Mouse (Mus musculus): Measurements from ENCODE around the gene Nrros.

The Nrros gene

DNA sequence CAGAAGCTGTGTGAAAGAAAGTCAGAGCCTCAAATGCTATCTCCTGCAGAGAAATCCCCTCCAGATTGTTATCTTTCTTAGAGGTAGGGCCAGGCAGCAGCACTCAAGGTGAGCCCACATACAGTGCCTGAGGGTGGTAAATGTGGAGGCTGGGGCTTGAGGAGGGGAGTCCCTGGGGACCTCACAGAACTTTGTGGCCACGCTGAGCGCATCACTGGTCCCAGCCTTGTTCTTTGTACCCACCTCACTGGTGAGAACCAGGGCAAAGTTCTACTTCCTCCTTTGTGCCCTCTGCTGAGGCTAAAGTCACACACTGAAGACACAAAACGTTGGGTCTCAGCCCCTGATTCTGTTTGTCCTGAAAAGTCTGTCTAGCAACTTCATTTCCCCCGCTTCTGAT is 2.0 kb downstream of the Nrros start:
- peak; percentile 93 for DNase-seq (ENCODE audit: low spot score in 2 of 2)

DNA sequence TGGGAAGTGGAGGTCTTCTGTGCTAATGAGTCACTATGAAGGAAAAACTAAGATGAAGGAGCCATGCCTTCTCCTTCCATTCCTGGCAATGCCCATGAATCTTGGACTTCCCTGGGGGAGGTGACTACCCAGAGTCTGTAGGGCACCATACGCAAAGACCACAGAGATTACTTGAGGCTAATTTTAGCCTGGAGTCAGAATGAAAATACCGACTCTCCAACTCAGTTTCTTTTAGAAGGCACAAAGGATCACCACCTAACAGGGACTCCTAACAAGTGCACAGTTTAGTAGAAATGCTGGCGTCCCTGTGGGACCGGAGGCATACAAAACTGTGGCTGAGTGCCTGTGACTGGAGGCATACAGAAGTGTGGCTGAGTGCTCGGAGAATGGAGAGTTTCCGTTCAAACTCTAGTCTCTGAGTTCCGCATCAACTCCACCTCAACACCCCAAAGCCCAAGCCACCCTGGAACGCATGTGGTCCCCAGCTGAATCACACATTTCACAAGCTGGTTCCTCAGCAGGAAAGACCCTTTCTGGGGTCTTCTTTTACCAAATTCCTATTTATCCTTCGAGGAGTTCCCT is 4.6 kb downstream of the Nrros start:
- peak; percentile 45 to 50 for DNase-seq (ENCODE audit: low spot score in 2 of 2)

DNA sequence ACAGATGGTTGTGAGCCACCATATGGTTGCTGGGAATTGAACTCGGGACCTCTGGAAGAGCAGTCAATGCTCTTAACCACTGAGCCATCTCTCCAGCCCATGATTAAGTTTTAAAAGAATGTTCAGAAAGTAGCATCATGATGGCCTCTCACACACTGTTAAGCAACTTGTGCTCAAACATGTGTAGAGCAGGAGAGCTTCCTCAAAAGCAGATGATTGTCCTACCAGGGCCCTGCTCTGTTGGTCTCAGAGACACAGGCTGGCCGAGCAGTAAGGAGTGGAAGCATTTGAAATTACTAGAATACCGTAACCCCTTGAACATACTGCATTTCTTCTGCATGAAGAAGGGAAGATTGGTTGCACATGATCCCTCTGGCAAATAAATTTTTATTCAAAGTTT is 6.4 kb downstream of the Nrros start:
- DNase-seq (ENCODE audit: low spot score in 2 of 2), result no peak

DNA sequence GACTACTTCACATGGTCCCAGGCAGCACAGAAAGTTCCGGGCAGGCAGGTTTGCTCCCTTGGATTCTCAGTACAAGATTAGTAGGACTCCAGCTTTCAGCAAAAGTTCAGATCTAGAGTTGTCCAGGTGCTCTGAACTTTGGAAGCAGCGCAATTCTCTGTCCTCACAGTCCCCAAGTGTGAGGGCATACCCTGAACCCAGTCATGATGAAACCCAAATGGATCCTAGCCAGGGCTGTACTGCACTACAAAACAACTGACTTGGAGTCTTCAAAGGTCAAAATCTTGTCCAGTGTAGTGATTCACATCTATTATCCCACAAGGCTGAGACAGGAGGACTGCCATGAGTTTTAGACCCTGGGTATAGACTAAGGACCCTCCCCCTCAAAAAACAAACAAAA is 8.0 kb downstream of the Nrros start:
- no peak for DNase-seq (ENCODE audit: low spot score in 2 of 2)

DNA sequence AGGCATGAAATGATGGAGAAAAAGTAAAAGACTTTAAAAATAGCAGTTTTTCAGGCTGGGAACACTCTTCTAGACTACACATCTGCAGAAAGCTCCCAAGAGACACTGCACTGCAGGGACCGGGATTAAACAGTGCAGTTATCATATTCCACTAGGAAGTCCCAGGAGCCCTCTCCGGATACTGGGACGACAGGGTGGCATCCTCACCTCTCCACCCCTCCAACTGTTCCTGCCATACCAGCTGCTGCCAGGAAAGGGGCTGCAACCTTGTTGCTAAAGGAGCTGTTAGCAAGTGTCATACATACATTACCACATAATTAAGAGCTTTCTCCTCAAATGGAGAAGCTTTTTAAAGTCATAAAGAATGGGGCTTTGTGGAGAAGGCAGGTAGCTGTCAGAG is 8.7 kb downstream of the Nrros start:
- DNase-seq (ENCODE audit: low spot score in 2 of 2), result no peak

DNA sequence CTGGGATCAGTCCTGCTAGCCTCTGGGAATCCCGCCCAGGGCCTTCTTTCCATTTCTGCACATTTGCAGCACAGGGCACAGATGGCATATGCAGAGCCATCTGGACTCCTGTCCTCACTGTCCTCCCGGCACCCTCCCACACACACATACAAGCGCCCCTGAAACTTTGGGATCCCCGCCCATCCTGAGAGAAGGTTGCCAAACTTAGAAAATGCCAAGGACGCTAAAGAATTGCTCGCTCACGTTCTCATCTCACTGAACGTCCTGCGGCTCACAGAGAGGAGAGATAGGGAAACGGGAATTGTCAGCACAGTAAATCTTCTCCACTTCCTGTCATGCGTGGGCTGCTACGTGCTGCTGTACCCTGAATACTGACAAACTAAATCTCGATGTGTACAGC is 11.0 kb downstream of the Nrros start:
- no peak for DNase-seq (ENCODE audit: low spot score in 2 of 2)

DNA sequence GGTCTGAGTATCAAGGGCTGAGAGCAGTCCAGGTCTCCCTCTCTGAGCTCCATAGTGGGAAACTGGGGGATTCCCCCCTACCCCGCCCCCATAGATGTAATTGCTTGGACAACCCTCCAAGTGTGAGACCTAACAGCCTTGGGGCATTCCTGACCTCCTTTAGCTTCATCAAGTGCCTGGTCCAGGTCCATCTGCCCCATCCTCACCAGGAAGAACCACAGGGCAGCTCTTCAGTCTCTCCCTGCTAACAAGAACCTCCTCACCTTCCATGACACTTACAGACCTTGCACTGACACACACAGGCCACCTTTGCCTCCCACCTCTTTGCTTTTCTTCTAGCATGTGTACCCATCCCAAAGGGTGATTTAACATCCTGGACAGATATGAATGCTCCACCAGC is 11.4 kb downstream of the Nrros start:
- DNase-seq (ENCODE audit: low spot score in 2 of 2), result no peak

DNA sequence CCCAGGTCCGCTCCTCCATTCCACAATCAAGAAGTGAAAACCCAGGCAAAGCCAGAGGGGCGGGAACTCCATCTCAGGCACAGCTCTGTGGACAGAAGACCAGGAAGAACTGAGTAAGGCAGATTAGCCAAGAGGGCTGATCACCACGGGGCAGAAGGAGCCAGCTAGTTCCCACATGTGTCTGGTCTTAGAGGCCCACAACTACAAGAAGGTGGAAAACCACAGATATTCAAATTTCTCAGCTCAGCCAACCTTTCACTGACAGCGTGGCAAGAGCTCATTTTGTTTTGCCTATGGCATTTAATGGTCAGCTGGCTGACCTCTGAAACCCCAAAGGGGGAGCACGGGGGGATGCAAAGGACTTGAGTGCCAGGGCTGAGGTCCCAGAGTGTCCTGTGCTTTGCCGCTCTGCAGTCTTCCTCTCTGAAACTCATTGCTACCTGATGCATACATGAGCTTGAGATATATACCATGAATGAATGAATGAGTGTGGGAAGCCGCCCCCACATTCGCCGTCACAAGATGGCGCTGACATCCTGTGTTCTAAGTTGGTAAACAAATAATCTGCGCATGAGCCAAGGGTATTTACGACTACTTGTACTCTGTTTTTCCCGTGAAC is 17.7 kb downstream of the Nrros start:
- DNase-seq (ENCODE audit: low spot score in 2 of 2), result no peak

DNA sequence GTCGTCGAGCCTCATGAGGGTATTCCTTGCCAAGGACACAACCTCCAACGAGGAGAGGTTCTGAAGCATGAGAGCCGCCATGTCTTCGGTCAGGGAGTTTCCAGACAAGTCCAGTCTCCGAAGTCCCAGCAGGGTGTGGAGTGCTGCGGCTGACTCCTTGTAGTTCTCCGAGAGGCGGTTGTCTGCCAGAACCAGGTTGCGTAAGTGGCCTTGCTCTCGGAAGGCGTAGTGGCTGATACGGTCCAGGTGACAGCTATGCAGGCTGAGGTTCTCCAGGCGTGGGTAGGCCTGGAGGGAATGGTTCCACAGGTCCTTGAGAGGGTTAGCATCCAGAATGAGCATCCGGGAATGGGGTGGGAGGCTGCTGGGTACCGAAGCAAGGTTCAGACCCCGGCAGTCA is 20.8 kb downstream of the Nrros start:
- DNase-seq (ENCODE audit: low spot score in 2 of 2), result no peak

DNA sequence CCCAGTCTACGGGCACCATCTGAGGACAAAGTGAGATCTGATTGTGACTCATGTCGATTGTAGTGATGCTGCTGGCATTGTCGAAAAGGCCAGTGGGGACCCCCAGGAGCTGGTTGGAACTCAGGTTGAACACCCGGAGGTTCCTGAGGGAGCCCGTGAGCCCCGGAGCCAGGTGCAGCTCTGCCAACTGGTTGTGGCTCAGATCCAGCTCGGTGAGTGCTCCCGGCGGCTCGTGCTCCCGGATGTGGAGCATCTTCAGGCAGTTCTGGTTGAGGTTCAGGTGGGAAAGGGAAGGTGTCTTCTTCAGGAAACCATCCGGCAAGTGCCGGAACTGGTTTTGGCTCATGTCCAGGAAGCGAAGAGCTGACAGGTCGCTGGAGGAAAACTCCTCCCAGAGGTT is 21.6 kb downstream of the Nrros start:
- DNase-seq (ENCODE audit: low spot score in 2 of 2), result no peak

DNA sequence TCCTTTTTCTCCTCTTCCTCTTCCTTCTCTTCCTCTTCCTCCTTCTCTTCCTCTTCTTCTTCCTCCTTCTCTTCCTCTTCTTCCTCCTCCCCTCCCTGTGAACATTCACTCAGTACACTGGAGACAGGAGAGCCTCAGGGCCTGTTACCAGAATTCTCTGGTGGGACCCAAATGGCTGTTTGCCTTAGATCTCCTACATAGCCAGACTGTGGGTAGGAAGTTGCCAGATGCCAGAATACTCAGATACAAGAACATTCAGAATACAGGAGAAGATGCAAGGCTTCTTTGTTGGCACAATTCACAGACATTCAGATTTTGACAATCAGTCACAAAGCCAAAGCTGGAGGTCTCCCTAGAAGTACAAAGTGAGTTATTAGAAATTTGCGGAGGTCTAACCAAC is 26.4 kb downstream of the Nrros start:
- no peak for DNase-seq (ENCODE audit: low spot score in 2 of 2)

DNA sequence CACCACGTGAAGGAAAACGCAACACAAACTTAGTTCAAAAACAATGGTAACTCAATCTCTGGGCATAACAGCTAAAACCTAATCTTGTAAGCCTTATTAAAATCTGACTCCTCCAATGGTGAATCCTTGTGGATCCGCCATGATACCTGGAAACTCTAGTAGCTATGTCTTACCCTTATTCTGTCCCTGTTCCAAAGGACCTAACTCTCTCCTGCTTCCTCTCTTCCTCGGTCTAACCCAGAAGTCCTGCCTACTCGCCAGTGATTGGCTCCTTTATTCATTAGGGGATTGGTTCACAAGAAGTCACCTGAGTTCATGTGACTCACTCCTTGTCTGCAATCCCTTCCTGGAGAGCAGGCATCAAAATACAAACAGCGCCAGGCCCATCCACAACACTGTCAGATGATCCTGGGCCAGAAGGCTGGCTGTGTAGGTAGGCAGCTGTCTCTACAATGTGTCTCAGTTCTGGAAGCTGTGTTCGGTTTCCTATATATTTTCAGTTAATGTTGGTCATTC is 29.5 kb downstream of the Nrros start:
- no peak for DNase-seq (ENCODE audit: low spot score in 2 of 2)

DNA sequence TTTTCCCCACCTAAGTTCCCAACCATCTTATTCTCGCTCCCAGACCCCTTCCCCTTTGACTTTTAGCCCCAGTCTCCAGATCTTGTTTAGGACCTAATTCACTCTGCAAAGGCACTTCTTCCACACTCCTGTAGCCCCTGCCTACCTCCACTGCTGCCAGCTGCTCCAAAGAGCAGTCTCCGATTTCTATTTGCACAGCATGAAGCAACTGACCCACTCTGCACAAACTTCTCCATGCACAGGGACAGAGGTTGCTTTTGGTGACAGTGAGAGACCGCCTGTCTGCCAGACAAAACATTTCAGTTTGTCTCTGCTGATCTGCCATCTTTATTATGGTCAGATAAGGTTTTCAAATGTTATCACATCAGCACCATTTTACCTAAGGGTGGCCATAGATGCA is 32.2 kb downstream of the Nrros start:
- DNase-seq (ENCODE audit: low spot score in 2 of 2), result no peak

DNA sequence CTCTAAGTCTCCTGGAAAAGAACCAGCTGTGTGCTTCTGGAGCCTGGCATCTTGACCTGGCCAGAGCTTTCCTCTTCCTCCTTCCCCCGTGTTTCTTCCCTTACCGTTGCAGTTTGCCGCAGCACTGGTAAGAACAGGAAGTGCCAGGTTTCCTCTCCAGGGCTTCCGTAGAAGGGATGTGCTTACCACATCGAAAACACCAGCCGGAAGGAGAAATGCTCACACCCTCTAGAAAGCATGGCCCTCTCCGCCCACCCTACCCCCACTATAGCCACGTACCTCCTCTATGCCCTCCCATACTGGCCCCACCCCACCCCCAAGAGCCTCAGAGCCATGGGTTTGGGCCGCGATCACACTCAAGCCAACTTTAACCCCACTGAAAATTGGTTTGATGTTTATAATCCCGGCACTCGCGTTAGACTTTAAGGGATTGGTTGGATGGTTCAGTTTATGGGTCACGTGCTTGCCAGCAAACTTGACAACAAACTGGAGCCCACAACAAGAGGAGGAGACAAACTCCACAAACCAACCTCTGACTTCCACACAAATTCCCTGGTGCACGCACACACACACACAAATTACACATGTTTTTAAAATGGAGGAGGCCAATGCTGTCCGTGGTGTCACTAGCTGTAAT is 35.1 kb downstream of the Nrros start:
- peak; percentile 80 to 84 for DNase-seq (ENCODE audit: low spot score in 2 of 2)

DNA sequence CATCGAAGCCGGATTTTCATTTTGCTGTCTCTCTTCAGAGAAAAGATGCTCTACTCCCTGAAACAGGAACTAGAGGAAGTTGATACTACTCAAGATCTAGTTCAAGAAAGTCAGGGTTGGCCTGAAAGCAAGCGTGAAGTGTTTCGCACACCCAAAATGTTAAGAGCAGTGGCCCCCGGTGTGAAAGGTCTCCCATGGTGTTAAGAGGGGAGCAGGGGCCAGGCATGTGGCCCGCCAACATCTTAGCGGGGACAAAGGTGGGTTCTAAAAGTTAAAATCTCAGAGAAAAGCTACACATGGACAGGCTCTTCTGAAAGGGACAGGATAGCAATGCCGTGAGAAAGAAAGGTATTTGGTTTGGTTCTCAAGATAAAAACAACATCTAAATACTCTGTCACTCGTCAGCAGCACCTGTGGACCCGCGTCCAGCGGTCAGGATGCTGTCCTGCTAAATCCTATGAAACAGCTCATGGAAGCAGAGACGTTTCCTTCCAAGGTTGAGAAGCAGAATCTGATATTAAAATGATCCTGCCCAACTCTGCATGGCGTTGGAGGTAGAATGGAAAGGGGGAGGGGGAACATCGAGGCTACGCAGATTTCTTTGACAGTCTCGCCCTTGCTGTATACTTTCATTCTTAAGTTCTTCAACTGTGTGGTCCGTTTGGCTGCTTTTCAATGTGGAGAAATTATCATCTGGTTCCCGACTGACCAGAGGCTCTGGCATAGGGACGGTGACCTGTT is 35.8 kb downstream of the Nrros start:
- DNase-seq (ENCODE audit: low spot score in 2 of 2), result peak; percentile 50 to 69

DNA sequence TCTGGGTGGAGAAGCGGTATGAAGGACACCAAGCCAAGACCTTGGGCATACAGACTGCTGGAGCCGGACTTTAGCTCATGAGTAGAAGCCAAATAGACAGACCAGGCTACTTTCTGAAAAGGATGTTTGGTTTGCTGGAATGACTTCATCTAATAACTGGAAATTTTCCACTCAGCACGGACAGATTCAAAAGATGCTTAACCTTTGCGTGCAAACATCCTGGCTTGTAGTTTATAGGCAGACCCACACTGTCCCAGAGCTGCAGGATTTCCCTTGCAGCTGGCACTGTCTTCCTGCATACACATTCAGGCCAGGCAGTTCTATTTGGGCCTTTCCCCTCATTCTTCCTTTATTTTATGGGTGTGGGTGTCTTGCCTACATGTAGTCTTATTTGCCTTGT is 38.3 kb downstream of the Nrros start:
- no peak for DNase-seq (ENCODE audit: low spot score in 2 of 2)

DNA sequence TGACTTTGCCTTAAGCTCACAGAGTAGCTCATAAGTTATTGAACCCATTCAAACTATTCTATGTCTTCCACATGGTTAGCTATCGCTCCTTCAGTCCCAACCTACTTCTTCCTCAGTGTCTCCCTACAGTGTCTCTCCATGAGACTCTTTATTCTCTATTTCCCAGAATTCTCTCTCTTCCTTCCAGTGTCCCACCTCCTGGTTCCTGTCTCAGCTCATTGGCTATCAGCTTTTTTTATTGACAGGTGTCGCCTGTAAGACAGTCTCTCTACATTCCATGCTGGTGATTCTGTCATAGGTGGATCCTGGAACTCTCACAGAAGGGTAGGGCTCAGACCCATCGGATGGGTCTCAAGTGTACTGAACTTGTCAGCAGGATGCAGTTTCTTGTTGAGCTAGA is 40.0 kb downstream of the Nrros start:
- no peak for DNase-seq (ENCODE audit: low spot score in 2 of 2)

DNA sequence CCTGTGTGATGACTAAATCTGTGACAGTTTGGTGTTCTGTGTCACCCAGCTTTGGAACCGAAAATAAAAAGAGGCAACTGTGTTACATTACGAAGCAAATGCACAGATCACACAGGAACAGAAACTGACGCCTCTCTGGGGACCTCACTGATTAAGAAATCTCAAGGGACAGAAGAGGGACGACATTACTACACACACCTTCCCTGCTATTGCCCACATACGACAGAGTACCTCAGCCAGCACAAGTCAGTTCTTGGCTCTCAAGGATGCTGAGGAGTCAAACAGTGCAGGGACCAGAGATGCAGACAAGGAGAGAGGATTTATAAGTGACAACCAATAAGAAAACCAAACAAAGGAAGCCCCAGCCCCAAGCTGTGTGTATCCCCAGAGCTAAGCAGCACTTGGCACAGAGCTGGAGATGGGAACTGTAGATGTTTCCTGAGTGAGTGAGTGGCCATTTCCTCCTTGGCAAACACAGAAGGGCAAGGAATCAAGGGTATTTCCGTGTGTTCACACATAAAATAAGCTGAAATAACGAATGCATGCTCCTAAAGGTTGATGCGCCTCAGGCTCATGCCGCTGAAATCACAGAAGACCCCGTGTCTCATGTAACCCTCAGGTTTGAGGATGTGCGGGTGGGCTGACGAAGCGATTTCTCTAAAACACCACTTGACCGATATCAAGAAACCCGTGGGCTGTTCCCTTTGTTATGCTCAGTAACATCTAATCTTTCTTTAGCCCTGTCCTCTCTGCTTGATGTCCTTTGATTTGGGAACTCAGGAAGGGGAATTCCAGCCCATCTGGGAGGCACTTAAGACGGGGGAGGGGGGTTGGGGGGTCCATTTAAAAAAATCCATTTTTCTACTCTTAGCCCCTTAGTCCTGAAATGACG is 40.7 kb downstream of the Nrros start:
- peak; percentile 84 to 88 for DNase-seq (ENCODE audit: low spot score in 2 of 2)

DNA sequence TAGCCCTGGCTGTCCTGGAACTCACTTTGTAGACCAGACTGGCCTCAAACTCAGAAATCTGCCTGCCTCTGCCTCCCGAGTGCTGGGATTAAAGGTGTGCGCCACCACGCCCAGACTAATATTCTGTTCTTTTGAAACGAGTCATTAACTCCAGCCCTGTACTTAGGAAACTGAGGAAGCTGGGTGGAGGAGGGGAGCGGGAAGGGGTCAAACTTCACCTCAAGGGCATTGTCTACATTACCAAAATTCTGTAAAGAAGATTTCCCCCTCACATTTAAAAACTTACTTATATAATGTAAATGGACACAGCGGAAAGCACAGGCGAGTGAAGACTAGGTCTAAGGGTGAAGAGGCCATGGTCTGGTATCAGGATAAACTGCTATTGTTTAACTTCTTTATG is 41.4 kb downstream of the Nrros start:
- DNase-seq (ENCODE audit: low spot score in 2 of 2), result no peak

DNA sequence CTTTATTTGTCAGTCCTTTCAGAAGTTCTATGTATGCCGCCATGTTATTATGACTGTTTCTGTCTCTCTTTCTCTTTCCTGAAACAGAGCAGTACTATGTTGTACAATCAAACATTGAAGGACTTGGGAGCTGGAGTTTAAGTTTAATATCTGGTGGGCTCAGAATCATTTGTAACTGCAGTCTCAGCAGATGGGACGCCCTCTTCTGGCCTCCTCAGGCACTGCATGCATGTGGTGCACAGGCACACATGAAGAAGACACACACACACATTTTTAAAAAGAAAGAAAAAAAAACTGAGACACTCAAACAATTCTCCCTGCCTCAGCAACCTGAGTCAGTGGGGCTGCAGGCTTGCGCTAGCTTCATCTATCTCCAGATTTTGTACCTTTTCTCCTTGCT is 44.9 kb downstream of the Nrros start:
- no peak for DNase-seq (ENCODE audit: low spot score in 2 of 2)

DNA sequence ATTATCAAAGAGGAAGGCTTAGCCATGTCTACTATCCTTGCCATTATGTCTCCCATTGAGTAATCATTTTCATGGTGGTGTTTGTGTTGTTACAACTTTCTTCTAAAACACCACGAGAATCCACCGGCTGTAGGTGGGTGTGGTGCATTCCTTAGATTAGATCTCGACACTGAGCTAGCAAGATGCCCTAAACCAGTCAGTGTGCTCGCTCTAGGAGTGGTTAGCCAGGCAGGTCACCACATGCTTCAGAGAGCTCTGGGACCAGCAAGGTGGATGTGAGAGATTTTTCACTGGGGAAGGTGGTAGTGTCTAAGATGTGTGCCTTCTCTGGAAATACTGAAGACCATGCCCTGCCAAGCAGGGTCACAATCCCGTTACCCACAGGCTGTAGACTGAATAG is 49.2 kb downstream of the Nrros start:
- DNase-seq (ENCODE audit: low spot score in 2 of 2), result no peak

DNA sequence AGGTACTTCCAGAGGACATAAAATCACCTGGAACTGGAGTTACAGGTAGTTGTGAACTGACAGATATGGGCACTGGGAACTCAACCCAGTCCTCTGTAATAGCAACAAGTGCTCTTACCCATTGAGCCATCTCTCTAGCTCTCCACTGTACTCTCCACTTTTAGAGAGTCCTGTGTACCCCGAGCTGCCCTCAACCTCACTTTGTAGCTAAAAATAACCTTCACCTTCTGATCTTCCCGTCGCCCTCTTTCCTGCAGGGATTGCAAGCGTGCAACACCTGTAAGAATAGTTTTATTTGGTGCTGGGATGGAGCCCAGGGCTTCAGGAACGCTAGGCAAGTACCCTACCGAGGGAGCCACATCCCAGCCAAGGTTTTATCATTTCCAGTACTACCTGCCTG is 49.6 kb downstream of the Nrros start:
- no peak for DNase-seq (ENCODE audit: low spot score in 2 of 2)
